Mouse (Mus musculus) thymus, postnatal 14 days (tissue): ENCODE measurements at regions not wholly inside any gene's neighbourhood (a gene's known extent, or its start where the extent isn't known, plus 50 kb on each side); places are given as distances from the start of the nearest gene placed in this dataset.

ENCODE experiments used
- DNase-seq: peaks from one replicate; pipeline ENCODE4 v3.0.0; 2021

- DNase-seq = no peak
Observed at GRCm38 (mm10) chr5:141138771-141139360, 102.4 kb upstream of the Sdk1 start.

GRCm38 (mm10) chr5:141139361-141139912, 101.9 kb upstream of the Sdk1 start:
- no peak for DNase-seq

- no peak for DNase-seq
Observed at GRCm38 (mm10) chr5:141160391-141160790, 80.9 kb upstream of the Sdk1 start.

DNA sequence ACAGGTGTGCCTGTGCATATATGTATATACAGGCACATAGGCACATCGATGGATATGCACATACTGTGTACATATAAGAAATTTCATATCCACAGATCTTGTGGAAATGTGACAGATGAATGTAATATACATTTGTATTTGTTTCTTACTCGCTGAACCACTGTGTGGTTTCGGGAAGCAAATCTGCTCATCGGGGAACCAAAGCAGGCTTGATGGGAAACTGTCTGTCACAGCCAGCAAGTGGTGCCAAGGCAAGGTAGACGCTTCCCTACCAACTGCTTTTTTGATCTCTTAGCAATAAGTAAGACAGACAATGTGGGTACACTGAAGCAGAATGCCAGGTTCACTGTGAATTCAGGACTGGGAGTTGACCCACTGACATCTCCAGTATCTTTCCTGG, 80.3 kb upstream of the Sdk1 start:
- no peak for DNase-seq

GRCm38 (mm10) chr5:141182442-141182841, 58.8 kb upstream of the Sdk1 start:
- DNase-seq = no peak

DNA sequence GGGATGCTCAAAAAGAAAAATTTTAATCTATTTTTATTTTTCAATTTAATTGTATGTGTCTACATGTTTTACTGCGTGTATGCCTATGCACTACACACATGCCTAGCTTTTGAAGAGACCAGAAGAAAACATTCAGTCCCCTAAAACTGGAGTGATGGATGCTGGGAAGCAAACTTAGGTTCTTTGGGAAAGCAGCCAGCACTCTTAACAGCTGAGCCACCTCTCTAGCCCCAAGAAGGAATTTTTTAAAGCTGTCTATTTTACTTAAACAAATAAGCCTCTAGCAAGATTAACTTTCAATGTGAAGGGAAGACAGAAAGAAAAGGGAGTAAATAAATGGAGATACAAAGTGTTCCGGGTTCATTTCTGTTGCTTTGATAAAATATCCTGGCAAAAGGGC, 52.3 kb upstream of the Sdk1 start:
- DNase-seq = no peak
